Mouse (Mus musculus) retina, embryonic 14.5 days (tissue): Measurements from ENCODE around the gene Csrnp2.
"Not testable (repeated sequence)": the region's sequence is repeated elsewhere in the genome, so short reads cannot be mapped to it uniquely, and the experiment has no call there.

Experiments used
- DNase-seq: peaks from one replicate; pipeline ENCODE4 v3.0.0-alpha.2; 2015; ENCODE audit warnings: low spot score

Csrnp2 gene

DNA sequence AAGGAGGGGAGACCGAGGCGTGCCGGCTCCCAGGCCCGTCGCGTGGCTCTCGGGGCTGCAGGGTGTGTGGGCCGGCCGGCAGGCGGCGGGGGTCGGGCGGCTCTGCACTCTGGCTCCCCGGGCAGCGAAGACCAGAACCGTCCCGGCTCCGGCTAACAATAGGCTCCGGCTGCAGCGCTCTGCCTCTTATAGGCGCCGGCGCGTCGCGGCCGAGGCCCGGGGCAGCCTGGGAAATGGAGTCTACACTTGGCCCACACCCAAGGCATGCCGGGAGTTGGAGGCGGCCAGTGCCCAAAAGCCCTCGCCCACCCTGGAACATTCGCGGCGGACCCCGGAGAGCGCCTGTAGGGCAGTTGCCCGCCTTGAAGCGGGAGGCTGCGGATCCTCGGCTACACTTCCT, at the start of gene Csrnp2:
Gene Csrnp2, minus strand, starts transcription at position 387 of the 400 bp plus-strand sequence.
- peak; percentile 96 for DNase-seq

GRCm38 (mm10) chr15:100543651-100544030, 48.4 kb upstream of the Csrnp2 start:
- not testable (repeated sequence) for DNase-seq

GRCm38 (mm10) chr15:100542876-100543650, 47.8 kb upstream of the Csrnp2 start:
- DNase-seq, result not testable (repeated sequence)

GRCm38 (mm10) chr15:100541426-100541825, 46.1 kb upstream of the Csrnp2 start:
- DNase-seq, result no peak

- not testable (repeated sequence) for DNase-seq
These were observed 45.7 kb upstream of the Csrnp2 start for GRCm38 (mm10) chr15:100541001-100541400.

DNA sequence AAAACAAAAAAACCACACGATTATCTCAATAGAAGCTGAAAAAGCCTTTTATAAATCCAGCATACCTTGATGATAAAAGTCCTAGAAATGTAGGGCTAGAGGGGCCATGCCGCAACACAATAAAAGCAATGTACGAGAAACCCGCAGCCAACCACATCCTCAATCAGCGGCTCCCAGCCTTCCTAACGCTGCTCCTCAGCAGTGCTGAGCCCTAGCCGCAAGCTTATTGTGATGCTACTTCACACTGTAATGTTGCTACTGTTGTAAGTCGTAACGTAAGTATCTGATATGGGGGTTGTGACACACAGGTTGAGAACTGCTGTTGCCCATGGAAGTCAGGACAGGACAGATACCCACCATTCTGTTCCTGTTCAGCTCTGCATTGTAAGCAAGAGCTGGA, 44.1 kb upstream of the Csrnp2 start:
- DNase-seq, result no peak

DNA sequence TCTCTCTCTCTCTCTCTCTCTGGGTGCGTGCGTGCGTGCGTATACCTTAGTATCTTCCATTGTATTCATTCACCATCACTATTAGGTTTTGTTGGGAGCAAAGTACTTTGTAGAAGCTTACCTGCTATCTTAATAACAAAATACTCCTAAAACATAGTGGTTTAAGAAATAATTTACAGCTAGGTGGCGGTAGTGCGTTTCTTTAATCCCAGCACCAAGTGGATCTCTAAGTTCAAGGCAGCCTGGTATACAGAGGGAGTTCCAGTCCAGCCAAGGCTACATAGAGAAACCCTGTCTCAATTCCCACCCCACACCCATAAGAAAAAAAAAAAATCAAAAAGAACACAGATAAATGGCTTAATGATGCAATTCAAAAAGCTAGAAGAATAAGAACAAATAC, 42.6 kb upstream of the Csrnp2 start:
- peak; percentile 70 for DNase-seq

- DNase-seq, result no peak
These were observed 32.6 kb upstream of the Csrnp2 start for GRCm38 (mm10) chr15:100527900-100528299.

DNA sequence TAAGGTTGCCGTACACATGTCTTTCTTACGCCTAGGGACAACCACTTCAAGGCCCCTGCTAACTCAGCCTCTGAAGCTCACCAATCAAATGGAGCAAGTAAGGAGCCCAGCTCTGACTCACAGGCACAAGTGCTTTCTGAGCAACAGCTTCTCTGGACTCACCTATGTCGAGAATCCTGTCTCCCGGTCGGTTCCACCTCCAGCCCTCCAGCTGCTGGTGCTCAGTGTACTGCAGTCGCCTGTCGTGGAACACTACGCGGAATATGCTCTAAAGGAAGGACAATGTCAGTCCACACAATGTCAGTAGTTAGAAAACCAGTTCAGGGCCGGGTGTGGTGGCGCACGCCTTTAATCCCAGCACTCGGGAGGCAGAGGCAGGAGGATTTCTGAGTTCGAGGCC, 30.1 kb upstream of the Csrnp2 start:
- DNase-seq, result no peak

DNA sequence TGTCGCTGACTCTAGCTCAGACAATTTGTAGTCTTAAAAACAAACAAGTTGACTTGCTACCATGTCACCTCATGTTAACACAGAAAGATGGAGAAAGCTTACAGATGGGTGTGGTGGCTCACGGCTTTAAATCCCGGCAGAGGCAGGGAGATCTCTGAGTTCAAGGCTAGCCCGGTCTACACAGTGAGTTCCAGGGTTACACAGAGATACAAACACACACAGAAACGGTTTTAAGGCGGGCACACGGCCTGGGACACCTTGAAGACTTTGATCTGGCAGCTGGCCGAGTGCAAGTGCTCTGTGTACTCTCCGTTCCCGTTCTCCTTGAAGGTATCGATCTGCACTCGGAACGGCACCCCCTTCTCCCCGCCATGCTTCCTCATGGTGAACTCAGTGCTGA, 25.0 kb upstream of the Csrnp2 start:
- DNase-seq, result no peak

- no peak for DNase-seq
These were observed 19.8 kb upstream of the Csrnp2 start for GRCm38 (mm10) chr15:100515121-100515520.

GRCm38 (mm10) chr15:100513387-100513786, 18.1 kb upstream of the Csrnp2 start:
- DNase-seq, result no peak

DNA sequence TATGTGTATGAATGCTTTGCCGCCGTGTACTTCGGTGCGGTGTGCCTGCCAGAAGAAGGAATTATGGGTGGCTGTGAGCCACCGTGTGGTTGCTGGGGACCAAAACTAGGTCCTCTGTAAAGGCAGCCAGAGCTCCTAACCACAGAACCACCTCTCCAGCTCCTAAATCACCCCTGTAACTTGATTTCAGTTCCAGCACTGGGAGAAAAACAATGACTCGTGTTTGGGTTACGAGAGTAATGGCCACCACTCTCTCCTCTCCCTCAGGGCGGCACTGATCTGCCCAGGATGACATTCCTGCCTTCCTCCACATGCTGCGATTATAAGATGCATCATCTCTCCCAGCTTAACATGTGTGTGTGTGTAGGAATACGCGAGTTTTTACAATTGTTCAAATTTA, 14.8 kb upstream of the Csrnp2 start:
- DNase-seq, result no peak

- DNase-seq, result no peak
These were observed 13.3 kb upstream of the Csrnp2 start for GRCm38 (mm10) chr15:100508454-100509167.

- DNase-seq, result not testable (repeated sequence)
These were observed 4.2 kb upstream of the Csrnp2 start for GRCm38 (mm10) chr15:100499506-100499905.

GRCm38 (mm10) chr15:100494647-100495046, 641 bp downstream of the Csrnp2 start:
- peak; percentile 74 for DNase-seq

DNA sequence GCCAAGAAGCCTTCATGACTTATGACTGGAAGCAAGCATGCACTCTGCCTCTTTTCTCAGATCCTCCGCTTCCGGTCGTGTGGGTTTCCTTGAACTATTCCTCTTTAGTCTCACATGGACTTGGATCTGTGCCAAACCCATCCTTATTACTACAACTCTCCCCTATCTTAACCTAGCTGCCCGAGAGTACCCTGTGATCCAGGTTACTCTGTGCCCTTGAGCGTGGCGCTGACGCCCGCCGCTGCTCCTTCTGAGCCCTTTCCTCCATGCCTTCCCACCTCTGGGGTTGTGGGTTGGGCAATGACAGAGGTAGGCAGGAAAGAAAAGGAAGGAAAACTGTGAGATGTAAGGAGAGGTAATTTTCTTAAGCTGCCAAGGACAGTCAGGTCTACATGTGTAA, 3.3 kb downstream of the Csrnp2 start:
- DNase-seq, result no peak

DNA sequence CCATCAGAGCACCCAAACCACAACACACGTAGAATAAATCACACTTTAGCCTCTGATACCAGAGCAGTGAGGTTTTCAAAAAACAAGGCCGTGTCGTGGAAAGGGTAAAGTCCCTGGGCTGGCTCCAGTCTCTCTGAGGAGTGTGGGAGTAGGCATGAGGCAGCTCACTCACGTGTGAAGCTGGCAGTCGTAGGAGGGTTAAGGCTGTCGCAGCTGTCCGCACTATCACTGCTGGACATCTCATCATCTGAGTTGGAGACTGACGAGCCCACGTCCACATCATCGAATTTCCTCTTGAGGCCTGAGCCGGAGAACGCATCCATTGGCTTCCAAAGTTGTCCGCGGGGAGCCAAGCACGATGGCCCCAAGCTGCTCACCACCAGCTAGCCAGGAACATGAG, 6.0 kb downstream of the Csrnp2 start:
- no peak for DNase-seq

GRCm38 (mm10) chr15:100488297-100488696, 7.0 kb downstream of the Csrnp2 start:
- not testable (repeated sequence) for DNase-seq

DNA sequence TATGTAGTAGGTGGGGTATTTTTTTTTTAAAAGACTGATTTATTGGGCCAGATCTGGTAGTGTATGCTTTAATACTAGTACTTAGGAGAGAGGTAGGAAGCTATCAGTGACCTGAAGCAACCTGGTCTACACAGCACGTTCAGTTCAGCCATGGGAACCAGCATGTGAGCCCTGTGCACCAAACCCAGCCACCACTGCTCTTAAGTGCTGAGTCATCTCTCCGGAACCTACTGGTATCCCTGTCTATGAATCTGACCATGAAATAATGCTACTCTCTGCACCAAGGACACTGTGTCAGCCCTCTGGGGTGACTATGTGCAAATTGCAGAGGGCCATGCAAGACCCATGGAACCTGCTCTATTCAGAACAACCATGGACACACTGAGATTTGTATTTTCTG, 8.2 kb downstream of the Csrnp2 start:
- no peak for DNase-seq

DNA sequence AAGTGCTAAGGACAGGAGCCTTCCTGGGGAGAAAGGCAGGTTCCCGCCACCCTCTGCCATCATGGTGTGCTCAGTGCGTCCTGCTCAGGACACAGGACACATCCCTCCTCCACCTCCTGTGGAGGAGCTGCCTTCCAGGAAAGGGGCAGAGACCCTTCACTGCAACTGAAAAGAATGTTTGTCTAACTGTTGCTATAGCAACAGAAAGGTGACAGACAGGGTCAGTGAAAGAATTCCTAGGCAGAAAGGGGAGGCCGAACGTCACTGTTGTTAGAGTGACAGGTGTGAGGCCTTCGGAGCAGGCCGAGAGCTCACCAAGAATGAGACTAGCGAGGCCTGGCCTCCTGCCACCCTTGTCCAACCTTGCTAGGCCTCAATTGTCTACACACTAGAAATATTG, 8.8 kb downstream of the Csrnp2 start:
- DNase-seq, result no peak

GRCm38 (mm10) chr15:100485576-100485975, 9.7 kb downstream of the Csrnp2 start:
- DNase-seq, result no peak

GRCm38 (mm10) chr15:100478925-100479324, 16.4 kb downstream of the Csrnp2 start:
- DNase-seq, result no peak

DNA sequence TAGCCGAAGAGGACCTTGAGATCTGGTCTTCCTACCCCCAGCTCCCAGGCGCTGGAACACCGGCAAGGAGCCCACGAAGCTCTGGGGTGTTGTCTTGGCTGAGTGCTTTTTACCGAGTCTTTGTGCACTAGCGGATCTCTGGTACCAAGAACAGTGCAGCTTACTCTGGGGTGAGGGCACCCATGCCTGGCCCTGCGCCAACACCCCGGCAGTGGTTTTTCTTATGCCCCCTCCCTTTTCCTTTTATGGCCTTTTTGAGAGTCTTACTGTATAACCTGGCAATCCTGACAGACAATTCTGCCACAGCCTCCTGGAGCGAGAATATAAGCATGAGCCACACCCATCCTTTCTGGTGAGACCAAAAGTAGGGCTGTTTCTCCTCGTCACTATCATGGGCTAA, 16.9 kb downstream of the Csrnp2 start:
- no peak for DNase-seq
